Mouse (Mus musculus): ENCODE results near the gene Atraid. TPM values are rescaled to one million over a fixed set of nuclear protein-coding genes. Genes with fewer than 3 reads are reported as not detected.
A peak's percentile ranks its signal among the peaks of the same experiment; 100 is the strongest.

Gene Atraid
- total and polyA plus RNA-seq, 3 experiments: 37.2 to 58.0 TPM; not detected in 1

DNA sequence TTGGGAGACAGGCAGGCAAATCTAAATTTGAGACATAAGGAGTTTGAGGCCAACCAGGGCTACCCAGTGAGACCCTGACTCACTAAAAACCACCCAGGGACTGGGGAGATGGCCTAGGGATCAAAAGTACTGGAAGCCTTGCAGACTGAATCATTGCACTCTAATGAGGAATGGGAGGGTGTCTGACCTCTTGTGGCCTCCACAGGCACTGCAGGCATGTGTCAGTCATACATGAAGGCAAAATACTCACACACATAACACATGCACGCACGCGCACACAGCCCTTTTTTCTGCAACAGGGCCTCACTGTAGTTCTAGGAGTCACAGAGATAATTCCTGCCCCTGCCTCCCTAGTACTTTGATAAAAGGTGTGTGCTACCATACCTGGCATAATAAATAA is 33.3 kb downstream of the Atraid start (continued):
- no peak for TF ChIP-seq MAZ (IDR thresholded peaks at IDR 0.05; ENCODE audit: low read depth, low read length)
- no peak for TF ChIP-seq MYC (IDR thresholded peaks at IDR 0.05; ENCODE audit: low read depth, low read length)
- TF ChIP-seq TAL1 (IDR thresholded peaks at IDR 0.05; ENCODE audit: low read length): no peak
- TF ChIP-seq MAX (IDR thresholded peaks at IDR 0.05; ENCODE audit: low read length): peak; percentile 48; the same call in 1 of the 2 replicates
- no peak for TF ChIP-seq KAT2A (conservative IDR thresholded peaks at IDR 0.05; ENCODE audit: low read depth, low read length)
- TF ChIP-seq ZMIZ1 (IDR thresholded peaks at IDR 0.05; ENCODE audit: low read depth, low read length): 0 out of 2 replicates have a peak, but pooled peaks have one; percentile 20
- TF ChIP-seq ZC3H11A (IDR thresholded peaks at IDR 0.05; ENCODE audit: low read depth, low read length): peak; percentile 9; the same call in 1 of the 2 replicates
- TF ChIP-seq POLR2A (IDR thresholded peaks at IDR 0.05; ENCODE audit: control insufficient read depth in 1 of 2, insufficient read depth in 1 of 2, low read depth in 1 of 2, low read length in 2 of 2, poor library complexity in 1 of 2): peak in 1 of 2 experiments; percentile 29; a peak in 1 of 4 replicates
- TF ChIP-seq GABPA (IDR thresholded peaks at IDR 0.05; ENCODE audit: low read depth, low read length): no peak
- TF ChIP-seq EP300 (IDR thresholded peaks at IDR 0.05; ENCODE audit: low read depth in 1 of 2, low read length in 2 of 2): no peak

DNA sequence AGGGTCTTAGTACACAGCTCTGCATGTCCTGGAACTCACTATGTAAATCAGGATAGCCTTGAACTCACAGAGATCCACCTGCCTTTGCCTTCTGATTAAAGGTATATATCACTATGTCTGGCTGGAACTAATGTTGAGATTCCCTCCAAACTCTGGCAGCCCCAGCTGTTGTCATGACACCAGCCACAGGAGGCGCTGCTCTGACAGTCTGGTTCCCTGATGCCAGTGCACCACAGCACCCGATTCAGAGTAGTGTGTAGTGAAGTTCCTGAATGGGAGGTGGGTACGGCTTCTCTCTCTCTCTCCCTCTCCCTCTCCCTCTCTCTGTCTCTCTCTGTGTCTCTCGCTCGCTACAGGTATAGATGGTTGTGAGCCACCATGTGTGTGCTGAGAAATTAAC is 34.2 kb downstream of the Atraid start:
- Histone ChIP-seq H3K4me1 (ENCODE audit: control insufficient read depth in 1 of 2, insufficient read depth in 2 of 2, low read length in 2 of 2) (peaks cover 0 to 11% of the 10 kb centered on the region in 2 experiments; a peak in 2 of 4 replicates), H3K79me2 (ENCODE audit: control insufficient read depth, insufficient read depth, low read length, poor library complexity) (no peaks in the 10 kb centered on the region), H3K27ac (ENCODE audit: control insufficient read depth, low read depth, low read length) (no peak overlapping the region; the same call in 1 of the 2 replicates), H3K4me3 (ENCODE audit: control insufficient read depth in 1 of 2, insufficient read depth in 1 of 2, low read depth in 2 of 2, low read length in 2 of 2) (peak overlapping the region; percentile 23 to 32; a peak in 3 of 4 replicates), H3K27me3 (ENCODE audit: control insufficient read depth in 1 of 2, insufficient read depth in 2 of 2, low read length in 2 of 2) (no peaks in the 10 kb centered on the region; a peak in 1 of 4 replicates), H3K9me3 (replicated peaks; ENCODE audit: insufficient read depth, low read length) (no peaks in the 10 kb centered on the region), H3K9ac (ENCODE audit: control insufficient read depth, low read depth, low read length, poor library complexity, severe bottlenecking) (peak overlapping the region; percentile 52), H3K36me3 (ENCODE audit: control insufficient read depth in 1 of 2, insufficient read depth in 2 of 2, low read length in 2 of 2) (peaks cover 0 to 3% of the 10 kb centered on the region in 2 experiments; a peak in 3 of 4 replicates)
- DNase-seq (ENCODE audit: low read depth, low spot score): peak; percentile 93
- TF ChIP-seq EP300 (IDR thresholded peaks at IDR 0.05; ENCODE audit: low read depth in 1 of 2, low read length in 2 of 2) (no peak), TAL1 (IDR thresholded peaks at IDR 0.05; ENCODE audit: low read length) (no peak), SMC3 (IDR thresholded peaks at IDR 0.05; ENCODE audit: low read depth, low read length) (0 out of 2 replicates have a peak, but pooled peaks have one; percentile 31), TBP (IDR thresholded peaks at IDR 0.05; ENCODE audit: low read depth, low read length) (peak; percentile 43; the same call in 1 of the 2 replicates), POLR2A (IDR thresholded peaks at IDR 0.05; ENCODE audit: control insufficient read depth in 1 of 2, insufficient read depth in 1 of 2, low read depth in 1 of 2, low read length in 2 of 2, poor library complexity in 1 of 2) (peak in 1 of 2 experiments; percentile 21; a peak in 1 of 4 replicates), POLR2AphosphoS2 (IDR thresholded peaks at IDR 0.05; ENCODE audit: low read length) (peak; percentile 28; the same call in 1 of the 2 replicates), CHD1 (IDR thresholded peaks at IDR 0.05; ENCODE audit: low read depth, low read length) (no peak), POLR2AphosphoS5 (IDR thresholded peaks at IDR 0.05; ENCODE audit: borderline replicate concordance, low read depth, low read length) (no peak), CHD2 (IDR thresholded peaks at IDR 0.05; ENCODE audit: low read length) (no peak), ZC3H11A (IDR thresholded peaks at IDR 0.05; ENCODE audit: low read depth, low read length) (no peak), ZMIZ1 (IDR thresholded peaks at IDR 0.05; ENCODE audit: low read depth, low read length) (no peak), TCF12 (IDR thresholded peaks at IDR 0.05; ENCODE audit: low read depth, low read length) (no peak), CTCF (IDR thresholded peaks at IDR 0.05 in 2 of 3, conservative IDR thresholded peaks at IDR 0.05 in 1 of 3; ENCODE audit: control insufficient read depth in 1 of 3, insufficient read depth in 1 of 3, low read depth in 2 of 3, low read length in 3 of 3, poor library complexity in 1 of 3, severe bottlenecking in 1 of 3) (peak; percentile 93 to 94 (median 94)), RAD21 (IDR thresholded peaks at IDR 0.05; ENCODE audit: low read depth, low read length) (peak; percentile 45), SIN3A (IDR thresholded peaks at IDR 0.05; ENCODE audit: low read length) (peak; percentile 19)

All from MEL (cell line).